Mouse (Mus musculus) hindbrain, embryonic 10.5 days (tissue): ENCODE results near the gene Baz1b. TPM values are rescaled to one million over a fixed set of nuclear protein-coding genes. Genes with fewer than 3 reads are reported as not detected.

ENCODE experiments used
- polyA plus RNA-seq: library from polyadenylated mRNA; unstranded; fragments of >200 nt; fragmentation: Nextera tagmentation; extraction: Ambion mirVana; gene quantifications from 2 replicates; pipeline ENCODE4 v1.2.1, GENCODE M21; 2016

Baz1b gene
- polyA plus RNA-seq, 1 experiment from 2014 or later, result 41.1 TPM

Other genes starting within 250 kb of the Baz1b start
- 9.9 and 11.0 TPM in 2 replicates for gene Cldn4, start 240.3 kb upstream of the Baz1b start, polyA plus RNA-seq
- gene Cldn3, start 201.1 kb upstream of the Baz1b start, polyA plus RNA-seq, result 7.9 and 16.3 TPM in 2 replicates
- 42.2 and 43.6 TPM in 2 replicates for gene Abhd11, start 178.1 kb upstream of the Baz1b start, polyA plus RNA-seq
- 17.0 and 20.5 TPM in 2 replicates for gene Stx1a, start 163.8 kb upstream of the Baz1b start, polyA plus RNA-seq
- 24.5 and 30.4 TPM in 2 replicates for gene Dnajc30, start 123.1 kb upstream of the Baz1b start, polyA plus RNA-seq
- gene Bud23, start 122.3 kb upstream of the Baz1b start, polyA plus RNA-seq, result 155 and 160 TPM in 2 replicates
- gene Vps37d, start 109.0 kb upstream of the Baz1b start, polyA plus RNA-seq, result 8.6 and 19.2 TPM in 2 replicates
- gene Mlxipl, start 97.4 kb upstream of the Baz1b start, polyA plus RNA-seq, result 1.7 and 2.8 TPM in 2 replicates
- gene Tbl2, start 37.6 kb upstream of the Baz1b start, polyA plus RNA-seq, result 20.0 and 23.7 TPM in 2 replicates
- gene Bcl7b, start 19.0 kb upstream of the Baz1b start, polyA plus RNA-seq, result 45.7 and 46.1 TPM in 2 replicates
- gene Fzd9, start 64.0 kb downstream of the Baz1b start, polyA plus RNA-seq, result 9.8 and 12.1 TPM in 2 replicates
- gene Fkbp6, start 162.8 kb downstream of the Baz1b start, polyA plus RNA-seq, result 0.17 and 0.31 TPM in 2 replicates
- 0.08 TPM in 1 of 2 replicates, not detected in the other for gene Trim50, start 166.0 kb downstream of the Baz1b start, polyA plus RNA-seq
- 44.1 and 46.1 TPM in 2 replicates for gene Nsun5, start 182.7 kb downstream of the Baz1b start, polyA plus RNA-seq
- 19.5 and 20.9 TPM in 2 replicates for gene Pom121, start 207.3 kb downstream of the Baz1b start, polyA plus RNA-seq